Mouse (Mus musculus) 3T3-L1 (cell line): ENCODE measurements around the gene Mlxip.
A peak's percentile ranks its signal among the peaks of the same experiment; 100 is the strongest.

ENCODE experiments used
- DNase-seq: peaks from one replicate; pipeline ENCODE4 v3.0.0-alpha.2; 2015; ENCODE audit warnings: low read depth, low spot score

The Mlxip gene

DNA sequence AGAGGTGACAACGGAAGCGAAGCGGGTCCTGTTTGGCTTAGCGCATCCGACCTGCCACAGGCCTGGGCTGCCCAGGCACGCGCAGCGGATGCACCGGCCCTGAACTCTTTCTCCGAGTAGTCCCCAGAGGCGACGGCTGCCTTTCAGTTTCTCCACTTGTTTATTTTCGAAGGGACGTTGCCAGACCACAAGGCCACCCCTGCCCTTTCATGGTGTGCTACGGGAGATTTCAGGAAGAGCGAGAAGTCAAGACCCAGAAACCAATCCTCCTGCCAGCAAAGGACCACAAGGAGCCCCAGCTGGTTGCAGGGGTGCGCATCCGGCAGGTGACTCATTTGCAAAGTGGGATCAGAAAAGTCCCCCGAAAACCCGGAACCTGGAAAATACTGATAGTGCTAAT, 12.6 kb upstream of the Mlxip start:
- no peak for DNase-seq

- no peak for DNase-seq
Observed at GRCm38 (mm10) chr5:123382686-123383085, 11.9 kb upstream of the Mlxip start.

DNA sequence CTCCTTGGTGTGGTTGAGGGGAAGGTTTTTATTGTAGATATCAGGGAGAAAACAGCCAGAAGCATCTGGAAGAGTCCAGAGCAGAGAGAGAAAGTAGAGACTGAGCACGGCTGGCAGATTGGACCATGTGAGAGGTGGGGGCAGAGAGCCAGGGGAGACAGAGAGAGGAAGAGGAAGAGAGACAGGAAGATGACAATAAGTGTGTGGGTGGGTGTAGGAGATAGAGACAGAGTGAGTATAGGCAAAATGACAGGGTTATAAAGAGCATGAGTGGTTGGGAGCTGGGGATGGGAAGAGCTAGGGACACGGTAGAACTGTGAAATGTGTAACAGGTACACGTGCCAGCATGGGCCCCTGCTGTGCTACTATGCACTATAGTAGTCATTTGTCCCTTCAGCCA, 6.1 kb upstream of the Mlxip start:
- DNase-seq: no peak

GRCm38 (mm10) chr5:123390536-123391441, 3.8 kb upstream of the Mlxip start:
- no peak for DNase-seq

DNA sequence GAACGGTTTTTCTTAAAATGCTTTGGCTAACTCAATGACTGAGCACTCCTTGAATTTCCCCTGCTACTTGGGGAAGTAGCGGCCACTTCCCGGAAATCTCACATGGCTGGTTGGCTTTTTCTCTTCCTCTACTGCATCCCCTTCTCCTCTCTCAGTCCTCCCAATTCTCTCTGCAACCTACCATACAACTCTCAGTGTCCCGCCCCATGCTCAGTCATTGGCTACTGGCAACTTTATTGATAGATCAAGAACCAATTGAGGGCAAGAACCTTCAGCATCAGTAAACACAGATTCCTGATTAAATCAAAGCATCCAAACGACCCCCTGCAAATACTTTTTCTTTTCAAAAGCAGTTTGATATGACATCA, 3.2 kb upstream of the Mlxip start:
- no peak for DNase-seq

DNA sequence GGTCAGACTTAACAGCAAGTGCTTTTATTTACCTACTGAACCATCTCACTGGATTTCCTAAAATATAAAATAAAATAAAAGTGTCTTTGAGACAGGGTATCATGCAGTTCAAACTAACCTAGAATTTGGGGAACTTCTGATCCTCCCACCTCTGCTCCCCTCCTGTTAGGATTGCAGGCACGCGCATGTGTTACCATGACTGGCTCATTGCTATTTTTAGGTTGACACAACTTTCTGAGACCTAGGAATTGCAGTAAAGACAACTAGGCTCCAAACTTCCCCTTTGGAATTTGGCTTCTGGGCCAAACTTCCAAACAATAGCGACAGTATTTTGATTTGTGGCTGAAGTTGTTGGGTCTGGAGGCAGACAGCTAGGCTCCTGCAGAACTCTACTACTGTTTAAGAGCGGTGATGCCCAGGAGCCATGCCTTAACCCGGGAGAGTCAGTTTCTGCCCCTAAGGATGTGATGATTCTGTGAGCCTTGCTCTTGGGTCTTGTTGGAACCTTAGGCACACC, 754 bp upstream of the Mlxip start:
- peak; percentile 69 for DNase-seq

- peak; percentile 42 for DNase-seq
Observed at GRCm38 (mm10) chr5:123394957-123395881, 621 bp downstream of the Mlxip start.

DNA sequence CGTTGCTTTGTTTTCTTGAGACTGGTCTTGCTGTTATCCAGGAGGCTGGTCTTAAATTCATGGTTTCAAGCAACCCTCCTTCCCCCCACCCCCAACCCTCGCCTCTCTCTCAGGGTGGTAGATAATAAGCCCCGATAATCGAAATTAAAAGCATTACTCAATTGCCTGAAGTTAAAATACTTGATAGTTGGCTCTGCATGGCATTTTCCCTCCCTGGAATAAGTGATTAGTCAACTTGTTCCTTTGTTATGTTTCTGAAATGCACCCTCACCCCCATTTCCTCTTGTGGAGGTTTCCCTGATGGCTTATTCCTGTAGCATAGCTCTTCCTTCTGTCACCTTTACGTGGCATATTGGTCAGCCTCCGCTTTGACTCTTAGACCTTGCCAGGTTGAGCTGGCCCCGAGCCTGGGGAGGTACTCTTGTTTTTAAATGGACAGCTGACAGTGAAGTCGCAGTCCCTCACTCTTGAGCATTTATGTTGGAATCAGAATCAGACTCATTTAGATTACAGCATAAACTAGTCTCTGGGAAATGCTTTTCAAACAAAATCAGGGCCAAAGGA, 2.4 kb downstream of the Mlxip start:
- no peak for DNase-seq

DNA sequence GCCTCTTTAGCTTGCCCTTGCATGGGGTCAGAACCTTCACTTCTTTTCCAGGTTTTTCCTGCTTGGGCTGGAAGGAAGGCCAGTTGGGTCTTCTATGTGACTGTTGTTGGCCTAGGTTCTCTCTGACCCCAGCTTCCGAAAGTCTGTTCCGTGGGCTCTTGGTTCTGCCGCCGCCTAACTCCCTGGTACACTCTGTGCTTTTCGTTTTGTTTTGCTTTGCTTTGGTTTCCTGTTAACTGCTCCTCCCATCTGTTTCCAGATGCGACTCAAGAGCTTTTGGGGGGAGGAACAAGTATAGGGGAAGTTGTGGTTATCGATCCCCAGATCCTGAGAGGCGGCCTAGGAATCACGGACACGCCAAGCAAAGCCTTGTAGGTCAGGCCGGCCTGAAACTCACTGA, 3.2 kb downstream of the Mlxip start:
- no peak for DNase-seq

- no peak for DNase-seq
Observed at GRCm38 (mm10) chr5:123398856-123399498, 4.4 kb downstream of the Mlxip start.

DNA sequence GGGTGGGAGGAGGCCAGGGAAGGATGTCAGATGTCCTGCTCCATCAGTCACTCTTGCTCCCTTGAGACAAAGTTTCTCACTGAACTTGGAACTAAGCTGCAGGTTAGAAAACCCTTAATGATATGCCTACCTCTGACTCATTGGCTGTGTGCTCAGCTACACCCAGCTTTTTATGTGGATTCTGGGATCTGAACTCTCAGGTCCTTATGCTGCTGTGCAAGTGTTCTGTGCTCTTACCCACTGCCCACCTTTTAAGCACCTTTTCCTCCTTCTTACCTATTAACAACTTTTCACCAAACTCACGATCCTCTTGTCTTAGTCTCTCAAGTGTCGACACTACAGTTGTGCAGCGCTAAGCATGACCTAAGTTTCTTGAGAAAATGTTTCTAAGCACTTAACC, 9.9 kb downstream of the Mlxip start:
- DNase-seq: peak; percentile 38

DNA sequence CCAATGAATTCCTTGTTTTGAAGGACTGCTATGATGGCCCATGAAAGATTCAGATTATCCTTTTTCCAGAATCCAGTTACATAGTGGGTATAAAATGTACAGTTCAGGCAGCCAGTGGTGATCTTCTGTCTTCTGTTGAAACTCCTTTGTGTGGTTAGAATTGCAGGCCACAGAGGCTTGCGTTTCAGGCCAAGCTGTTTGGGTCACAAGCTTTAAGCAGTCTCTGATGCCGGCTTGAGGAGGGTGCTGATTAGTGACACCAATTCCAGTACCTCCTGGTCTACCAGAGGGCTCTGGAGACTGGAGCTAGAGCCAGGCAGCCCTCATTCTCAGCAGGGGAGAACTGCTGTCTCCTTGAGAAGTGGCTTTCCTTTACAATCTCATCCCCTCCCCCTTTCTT, 12.4 kb downstream of the Mlxip start:
- no peak for DNase-seq

DNA sequence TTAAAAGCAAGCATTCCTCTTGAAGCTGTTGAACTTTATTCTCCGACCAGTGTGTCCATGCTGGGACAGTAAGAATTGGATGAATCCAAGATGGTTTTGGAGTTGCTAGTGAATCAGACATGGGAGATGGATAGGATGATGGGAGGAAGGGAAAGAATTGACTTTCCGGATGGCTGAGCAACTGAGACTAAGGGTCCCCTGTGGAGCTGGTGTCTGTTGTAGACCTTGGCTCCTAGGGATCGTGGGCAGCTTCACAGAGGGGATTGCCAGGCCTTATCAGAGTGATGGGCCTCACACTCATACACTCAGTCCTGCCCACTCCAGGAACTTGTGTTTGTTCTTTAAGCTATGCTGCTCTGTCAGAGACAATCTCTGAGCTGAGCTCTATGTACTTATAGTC, 13.6 kb downstream of the Mlxip start:
- DNase-seq: no peak

DNA sequence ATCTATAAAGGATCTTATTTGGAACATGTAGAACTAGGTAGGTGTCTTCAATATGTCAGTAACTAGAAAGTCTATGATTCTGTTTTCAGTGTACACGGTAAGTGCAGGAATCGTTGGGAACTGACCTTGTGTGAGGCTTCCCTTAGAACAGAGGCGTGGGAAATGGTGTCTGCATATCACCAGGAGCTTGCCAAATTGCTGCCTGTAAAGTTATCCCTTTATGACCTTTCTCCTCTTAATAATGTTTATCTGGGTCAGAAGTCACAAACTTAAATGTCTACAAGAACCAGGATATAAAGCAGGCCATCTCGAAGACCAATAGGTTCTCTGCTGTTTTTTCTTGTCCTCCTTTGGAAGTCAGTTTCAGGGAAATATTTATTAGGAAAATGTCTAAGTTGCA, 17.6 kb downstream of the Mlxip start:
- no peak for DNase-seq

GRCm38 (mm10) chr5:123413866-123414363, 19.3 kb downstream of the Mlxip start:
- DNase-seq: no peak

DNA sequence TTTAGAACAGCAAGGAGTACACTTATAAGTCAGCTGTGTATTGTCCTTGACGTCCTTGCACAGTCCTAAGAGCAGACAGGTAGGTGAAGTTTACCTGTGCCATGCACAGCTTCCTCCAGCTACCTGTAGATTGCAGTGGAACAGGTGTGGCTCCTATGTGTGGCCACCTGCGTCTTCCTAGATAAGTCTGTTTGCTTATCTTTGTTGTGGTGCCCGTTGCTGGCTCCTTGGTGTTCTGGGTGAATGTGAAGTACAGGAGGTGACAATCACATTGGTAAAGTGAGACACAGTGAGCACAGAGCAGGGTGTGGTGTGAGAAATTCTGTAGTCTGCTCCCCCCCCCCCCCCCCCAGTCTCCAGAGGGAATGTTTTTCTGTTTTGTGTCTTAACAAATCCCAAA, 21.6 kb downstream of the Mlxip start:
- no peak for DNase-seq

DNA sequence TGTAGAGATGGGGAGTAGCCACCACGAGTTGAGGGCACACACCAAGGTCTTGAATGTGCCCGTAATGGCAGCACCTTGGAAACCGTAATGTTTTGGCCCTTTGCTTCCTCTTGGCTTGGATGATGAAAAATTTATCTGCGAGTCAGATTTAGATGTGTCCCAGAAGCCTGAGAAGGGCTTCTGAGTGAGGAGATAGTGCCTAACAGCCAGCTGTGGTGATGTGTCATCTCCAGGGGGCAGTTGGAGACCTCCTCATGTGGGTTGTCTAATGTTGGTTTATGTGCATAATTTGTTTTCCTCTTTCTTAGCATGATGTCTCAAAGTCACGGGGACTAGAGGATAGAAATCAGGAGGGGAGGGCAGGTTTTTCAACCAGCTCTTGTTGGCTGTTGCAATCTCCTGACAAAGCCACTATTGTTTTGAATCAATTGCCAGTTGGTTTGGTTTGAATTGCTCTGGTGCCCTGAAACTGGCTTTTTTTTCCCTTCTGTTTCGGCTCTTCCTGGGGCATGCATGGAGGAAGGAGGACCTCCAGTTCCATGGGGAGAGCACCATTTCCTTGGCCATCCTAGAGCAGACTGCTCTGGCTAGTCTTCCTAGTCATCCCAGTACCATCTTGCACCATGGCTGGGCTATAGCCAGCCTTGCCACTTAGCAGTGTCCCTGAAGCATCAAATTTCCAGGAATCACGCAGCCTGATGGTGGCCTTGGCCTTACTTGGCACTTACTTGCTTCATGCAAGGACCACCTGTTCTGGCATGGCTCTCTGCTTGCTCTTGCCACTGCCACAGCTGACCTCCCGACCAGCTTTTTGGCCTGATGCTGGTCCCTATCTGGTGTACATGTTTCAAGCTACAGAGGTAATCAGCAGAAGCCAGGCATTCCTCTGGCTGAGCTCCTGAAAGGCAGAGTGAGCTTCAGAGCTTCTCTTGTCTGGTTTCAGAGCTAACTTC, 22.2 kb downstream of the Mlxip start:
- DNase-seq: no peak

- peak; percentile 19 for DNase-seq
Observed at GRCm38 (mm10) chr5:123423885-123424284, 29.3 kb downstream of the Mlxip start.

DNA sequence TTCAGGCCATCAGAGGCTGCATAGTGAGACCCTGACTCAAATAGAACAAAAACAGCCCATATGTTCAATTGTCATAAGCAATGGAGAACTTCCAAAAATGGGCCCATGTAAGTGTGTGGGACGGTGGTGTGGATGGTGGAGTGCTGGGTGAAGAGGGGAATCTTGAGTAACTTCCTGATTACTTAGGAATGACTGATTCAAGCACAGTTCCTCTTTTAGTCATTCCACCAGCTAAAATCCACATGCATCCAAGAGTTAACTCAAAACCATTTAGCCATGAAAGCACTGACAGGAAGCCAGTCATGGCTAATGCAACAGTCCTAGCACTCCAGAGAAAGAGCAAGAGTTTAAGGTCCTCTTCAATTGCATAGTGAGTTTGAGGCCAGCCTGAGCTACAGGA, 33.0 kb downstream of the Mlxip start:
- no peak for DNase-seq
